In genomic region chr5:140162071-140162845, GRCm38 (mm10) we compare ENCODE assay signal across 29 mouse cellular contexts.
DNase-seq lines count a peak whose midpoint lies in the region; TF ChIP-seq lines count a peak whose summit lies in the region.
"Had no signal": no experiment of that assay in that cellular context is flagged by ENCODE, and none has a peak within 500 bp of the region (broad histone marks: within the 10 kb centered on the region; RNA-seq: fewer than 3 reads in every experiment).

No protein-coding gene starts in this region.

- H3K27me3 ChIP-seq in MEL (ENCODE audit: control insufficient read depth in 1 of 2, insufficient read depth in 2 of 2, low read length in 2 of 2): no peaks in the 10 kb centered on the region
- H3K27me3 ChIP-seq: CH12.LX; embryonic facial prominence, embryonic 13.5 days; forebrain, embryonic 15.5 days; heart, embryonic 12.5 days; hindbrain, embryonic 13.5 days; limb, embryonic 12.5 days; neural tube, embryonic 12.5 days; stomach, embryonic 15.5 days had no signal

- no peak overlapping the region for H3K9ac ChIP-seq in MEL (ENCODE audit: control insufficient read depth, low read depth, low read length, poor library complexity, severe bottlenecking)
- H3K9ac ChIP-seq: embryonic facial prominence, embryonic 13.5 days; forebrain, embryonic 15.5 days; heart, embryonic 12.5 days; hindbrain, embryonic 13.5 days; limb, embryonic 12.5 days; liver, postnatal 0 days; neural tube, embryonic 12.5 days; stomach, embryonic 15.5 days had no signal

- H3K36me3 ChIP-seq in MEL (ENCODE audit: control insufficient read depth in 1 of 2, insufficient read depth in 2 of 2, low read length in 2 of 2): peaks cover 0 to 39% of the 10 kb centered on the region in 2 experiments; a peak in 2 of 4 replicates
- H3K36me3 ChIP-seq: embryonic facial prominence, embryonic 13.5 days; forebrain, embryonic 15.5 days; heart, embryonic 12.5 days; hindbrain, embryonic 13.5 days; limb, embryonic 12.5 days; neural tube, embryonic 12.5 days; stomach, embryonic 15.5 days had no signal

- H3K4me1 ChIP-seq in MEL (ENCODE audit: control insufficient read depth in 1 of 2, insufficient read depth in 2 of 2, low read length in 2 of 2): peaks cover 16 to 47% of the 10 kb centered on the region in 2 experiments
- H3K4me1 ChIP-seq: embryonic facial prominence, embryonic 13.5 days; forebrain, embryonic 15.5 days; hindbrain, embryonic 13.5 days; limb, embryonic 12.5 days; neural tube, embryonic 12.5 days; stomach, embryonic 15.5 days had no signal

- no peak for TF ChIP-seq CTCF in MEL (IDR thresholded peaks at IDR 0.05 in 2 of 3, conservative IDR thresholded peaks at IDR 0.05 in 1 of 3; ENCODE audit: control insufficient read depth in 1 of 3, insufficient read depth in 1 of 3, low read depth in 2 of 3, low read length in 3 of 3, poor library complexity in 1 of 3, severe bottlenecking in 1 of 3)

- H3K9me3 ChIP-seq in MEL (replicated peaks; ENCODE audit: insufficient read depth, low read length): no peaks in the 10 kb centered on the region
- H3K9me3 ChIP-seq: embryonic facial prominence, embryonic 13.5 days; forebrain, embryonic 10.5 days; forebrain, embryonic 15.5 days; heart, embryonic 12.5 days; hindbrain, embryonic 13.5 days; limb, embryonic 12.5 days; neural tube, embryonic 12.5 days; stomach, embryonic 15.5 days had no signal

- peak overlapping the region; percentile 13; the same call in 1 of the 2 replicates for H3K27ac ChIP-seq in MEL (ENCODE audit: control insufficient read depth, low read depth, low read length)
- H3K27ac ChIP-seq: embryonic facial prominence, embryonic 13.5 days; forebrain, embryonic 10.5 days; forebrain, embryonic 15.5 days; heart, adult 2 months; hindbrain, embryonic 13.5 days; limb, embryonic 12.5 days; neural tube, embryonic 12.5 days; stomach, embryonic 15.5 days had no signal

- peak; percentile 22 for DNase-seq in adrenal gland, adult 8-10 months
- DNase-seq in adrenal gland, adult 18-20 months (ENCODE audit: low spot score in 2 of 2): no peak
- DNase-seq in MEL (ENCODE audit: low read depth, low spot score): peak; percentile 54
- DNase-seq in adrenal gland, postnatal 14 days: peak; percentile 36
- DNase-seq in induced T-regulatory cell, adult 2 months (ENCODE audit: low read depth): peak; percentile 17
- DNase-seq in thymus, postnatal 0 days (ENCODE audit: low spot score): no peak
- DNase-seq in urinary bladder, postnatal 10 days (ENCODE audit: low spot score): no peak
- DNase-seq: cerebellum, adult 2 months; cerebellum, postnatal 36 days; gastrocnemius, postnatal 25 days; heart, adult 2 months; heart, postnatal 4 days; kidney, adult 11 months; kidney, postnatal 14 days; layer of hippocampus, adult 9-11 months; liver, postnatal 0 days; lung, postnatal 36 days; right cerebral cortex, postnatal 25 days; thymus, postnatal 14 days had no signal

- no peak for TF ChIP-seq POLR2A in MEL (IDR thresholded peaks at IDR 0.05; ENCODE audit: control insufficient read depth in 1 of 2, insufficient read depth in 1 of 2, low read depth in 1 of 2, low read length in 2 of 2, poor library complexity in 1 of 2)

- no peak for TF ChIP-seq EP300 in MEL (IDR thresholded peaks at IDR 0.05; ENCODE audit: low read depth in 1 of 2, low read length in 2 of 2)

- no peaks in the 10 kb centered on the region for H3K79me2 ChIP-seq in MEL (ENCODE audit: control insufficient read depth, insufficient read depth, low read length, poor library complexity)

- TF ChIP-seq RAD21 in MEL (IDR thresholded peaks at IDR 0.05; ENCODE audit: low read depth, low read length): no peak

- H3K4me3 ChIP-seq in MEL (ENCODE audit: control insufficient read depth in 1 of 2, insufficient read depth in 1 of 2, low read depth in 2 of 2, low read length in 2 of 2): no peak overlapping the region
- H3K4me3 ChIP-seq: embryonic facial prominence, embryonic 13.5 days; forebrain, embryonic 10.5 days; forebrain, embryonic 15.5 days; heart, adult 2 months; heart, embryonic 12.5 days; hindbrain, embryonic 13.5 days; limb, embryonic 12.5 days; myocyte; neural tube, embryonic 12.5 days; stomach, embryonic 15.5 days had no signal

TF ChIP-seq in MEL, 35 proteins besides CTCF, POLR2A, EP300 and RAD21:
- TF ChIP-seq ELF1 (IDR thresholded peaks at IDR 0.05; ENCODE audit: low read depth, low read length) (peak; percentile 50; the same call in 1 of the 2 replicates), TAL1 (IDR thresholded peaks at IDR 0.05; ENCODE audit: low read length) (no peak), TBP (IDR thresholded peaks at IDR 0.05; ENCODE audit: low read depth, low read length) (no peak), ZMIZ1 (IDR thresholded peaks at IDR 0.05; ENCODE audit: low read depth, low read length) (no peak), HCFC1 (IDR thresholded peaks at IDR 0.05; ENCODE audit: low read depth, low read length) (0 out of 2 replicates have a peak, but pooled peaks have one; percentile 24), MYC (IDR thresholded peaks at IDR 0.05; ENCODE audit: low read depth, low read length) (peak; percentile 88), JUND (IDR thresholded peaks at IDR 0.05; ENCODE audit: low read depth, low read length) (no peak), GABPA (IDR thresholded peaks at IDR 0.05; ENCODE audit: low read depth, low read length) (no peak)

Comparison
In these comparisons a context has a peak if more than half of its experiments do, and no peak if none do; other contexts are left out.
1. DNase-seq: peak in adrenal gland, adult 8-10 months (single experiment), MEL (single experiment), adrenal gland, postnatal 14 days (single experiment) and induced T-regulatory cell, adult 2 months (single experiment); none in adrenal gland, adult 18-20 months (0 of 2), thymus, postnatal 0 days (single experiment) and urinary bladder, postnatal 10 days (single experiment).